Mouse (Mus musculus): ENCODE results near the gene Impg1.

DNA sequence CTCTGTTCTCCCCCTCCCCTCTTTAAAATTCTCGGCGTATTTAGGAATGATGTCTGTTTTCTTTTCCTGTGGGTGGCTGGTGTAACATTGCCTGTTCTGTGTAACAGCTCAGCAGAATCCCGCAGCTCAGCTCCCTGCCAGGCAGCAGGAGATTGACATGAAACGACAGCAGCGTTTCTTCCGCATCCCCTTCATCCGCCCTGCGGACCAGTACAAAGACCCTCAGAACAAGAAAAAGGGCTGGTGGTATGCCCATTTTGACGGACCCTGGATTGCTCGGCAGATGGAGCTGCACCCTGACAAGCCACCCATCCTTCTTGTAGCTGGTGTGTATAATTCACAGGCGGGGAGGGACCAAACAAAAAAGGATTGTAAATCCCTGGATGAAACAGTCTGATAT is 158.4 kb downstream of the Impg1 start:
- TF ChIP-seq POLR2A (IDR thresholded peaks at IDR 0.05; ENCODE audit: borderline replicate concordance, control insufficient read depth, low read depth, low read length) (no peak), CTCF (IDR thresholded peaks at IDR 0.05; ENCODE audit: control insufficient read depth, insufficient read depth, low read length) (no peak)

Measured in bone marrow, adult 2 months (tissue).